Mouse (Mus musculus) gonadal fat pad, adult 2 months (tissue): ENCODE results near the gene Siva1. TPM values are rescaled to one million over a fixed set of nuclear protein-coding genes. Genes with fewer than 3 reads are reported as not detected.

ENCODE experiments used
- DNase-seq: peaks from one replicate; pipeline ENCODE4 v3.0.0-alpha.2; 2012; ENCODE audit warnings: low read depth
- polyA plus RNA-seq: library from polyadenylated mRNA; depleted of rRNA; stranded (reverse); fragments of >200 nt; gene quantifications from 2 replicates; pipeline ENCODE4 v1.2.3, GENCODE M21; 2012; rRNA removed

Gene Siva1
- polyA plus RNA-seq, 1 experiment: 35.3 TPM

DNA sequence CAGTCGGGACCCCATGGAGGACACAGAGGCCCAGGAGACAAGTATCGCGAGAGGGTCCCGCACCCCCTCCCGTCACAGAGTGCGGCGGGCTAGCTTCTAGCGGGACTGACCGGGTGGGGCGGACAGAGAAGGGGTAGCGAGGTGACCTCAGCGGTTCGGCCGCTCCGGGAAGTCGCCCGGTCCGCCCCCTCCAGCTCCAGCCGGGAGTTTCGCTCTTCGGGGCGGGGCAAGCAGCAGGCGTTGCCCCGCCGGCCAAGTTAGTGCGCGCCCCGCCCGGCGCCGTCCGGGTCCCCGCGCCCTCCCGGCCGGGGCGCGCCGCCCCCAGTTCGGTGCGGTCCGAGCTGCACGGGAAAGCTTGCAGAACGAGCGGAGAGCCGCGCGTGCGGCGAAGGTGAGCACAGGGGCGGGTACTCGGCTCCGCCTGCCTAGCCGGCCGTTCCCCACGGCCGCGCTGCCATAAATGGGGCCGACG lies 34.1 kb downstream of the Siva1 start, which contains the start of gene Zbtb42:
Gene Zbtb42, plus strand, starts transcription at position 274 of the 472 bp plus-strand sequence.
- DNase-seq: no peak

- no peak for DNase-seq
Measured at GRCm38 (mm10) chr12:112679027-112679996, 34.8 kb downstream of the Siva1 start.

DNA sequence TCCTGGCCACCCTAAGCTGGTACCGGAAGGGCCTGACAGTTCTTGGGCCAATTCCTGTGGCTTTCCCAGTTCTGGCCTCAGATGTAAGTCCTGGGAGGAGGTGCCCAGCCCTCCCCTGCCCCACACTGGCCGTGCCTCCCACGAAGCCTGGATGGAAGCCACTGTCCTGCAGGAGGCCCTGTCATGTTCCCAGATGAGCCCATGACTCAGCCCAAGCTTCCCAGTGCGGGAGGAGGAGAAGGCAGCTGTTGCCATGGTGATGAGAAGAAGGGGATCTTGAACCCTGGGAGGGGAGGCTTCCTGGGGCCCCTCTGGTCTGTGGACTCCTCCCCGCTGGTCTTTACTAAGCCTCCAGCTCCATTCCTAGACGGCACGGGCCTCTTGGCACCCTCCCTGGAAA lies 38.9 kb downstream of the Siva1 start:
- no peak for DNase-seq

DNA sequence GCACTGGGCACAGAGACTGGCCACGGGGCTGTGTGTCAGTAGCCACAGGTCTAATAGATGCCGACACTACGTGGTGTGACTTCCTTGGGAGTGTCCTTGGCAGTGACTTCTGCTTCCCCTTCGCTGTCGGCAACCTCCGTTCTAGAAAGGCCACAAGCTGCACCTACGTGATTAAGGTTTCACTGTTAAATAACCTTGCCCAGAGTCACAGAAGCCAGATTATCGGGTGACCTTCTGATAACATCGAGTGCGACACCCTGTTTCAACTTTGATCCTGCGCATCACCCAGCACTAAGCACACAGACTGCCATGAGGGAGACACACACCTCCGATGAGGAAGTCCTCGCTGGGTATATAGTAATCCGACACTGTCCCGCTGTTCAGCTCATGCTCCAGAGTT lies 44.0 kb downstream of the Siva1 start:
- no peak for DNase-seq

DNA sequence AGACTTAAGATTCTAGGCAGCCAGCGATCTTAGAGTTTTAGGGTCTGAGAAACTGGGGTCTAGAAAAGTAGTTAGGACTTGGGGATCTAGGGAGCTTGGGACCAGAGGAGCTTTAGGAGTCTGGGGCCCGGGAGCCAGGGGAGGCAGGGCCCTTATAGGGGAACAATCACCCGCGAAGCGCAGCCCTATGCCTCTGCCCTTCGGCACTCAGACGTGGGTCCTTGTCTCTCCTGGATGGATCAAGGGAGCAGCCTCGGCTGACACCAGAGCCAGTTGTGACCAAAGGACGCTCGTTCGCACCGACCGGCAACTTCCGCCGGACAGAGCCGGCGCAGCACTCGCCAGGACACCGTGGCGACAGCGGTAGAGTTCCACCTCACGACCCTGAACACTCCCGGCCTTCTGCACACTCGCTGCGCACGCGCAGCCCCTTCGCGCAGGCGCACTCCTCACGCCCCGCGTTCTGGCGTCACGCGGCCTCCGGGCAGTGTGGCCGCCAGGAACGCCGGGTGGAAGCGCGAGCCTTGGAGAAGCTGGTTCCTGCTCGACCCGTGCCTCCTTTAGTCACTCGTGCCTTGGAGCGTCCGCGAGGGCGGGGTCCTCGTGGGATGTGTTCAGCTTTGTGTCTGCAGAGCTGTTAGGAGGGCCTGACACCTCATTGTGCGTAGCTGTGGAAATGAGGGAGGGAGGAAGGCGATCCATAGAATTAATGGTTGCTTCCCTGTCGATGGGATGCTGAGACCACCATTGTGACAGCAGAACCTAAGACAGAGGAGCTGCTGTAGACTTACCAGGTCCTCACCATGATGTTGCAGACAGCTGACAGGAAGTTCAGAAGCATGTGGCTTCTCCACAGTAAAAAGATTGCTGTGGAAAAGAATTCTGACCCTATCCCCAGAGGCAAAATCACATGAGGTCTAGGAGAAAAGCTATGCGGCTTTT lies 49.0 kb downstream of the Siva1 start:
- no peak for DNase-seq

DNA sequence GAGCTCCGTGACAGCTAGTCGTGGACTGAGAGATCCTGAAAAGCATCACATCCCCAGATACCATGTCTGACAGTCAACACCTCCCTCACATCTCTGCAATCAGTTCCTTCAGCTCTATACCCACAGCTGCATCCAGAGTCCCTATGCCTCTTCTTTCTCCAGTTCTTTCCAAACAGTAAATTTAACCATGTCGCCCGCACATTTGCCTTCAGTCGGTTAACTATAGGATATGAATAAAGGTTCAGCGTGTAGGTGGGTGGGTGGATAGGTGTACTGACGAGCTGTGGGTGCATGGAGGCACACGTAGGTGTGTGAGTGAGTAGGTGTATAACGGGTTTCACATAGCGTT lies 49.6 kb downstream of the Siva1 start:
- no peak for DNase-seq

DNA sequence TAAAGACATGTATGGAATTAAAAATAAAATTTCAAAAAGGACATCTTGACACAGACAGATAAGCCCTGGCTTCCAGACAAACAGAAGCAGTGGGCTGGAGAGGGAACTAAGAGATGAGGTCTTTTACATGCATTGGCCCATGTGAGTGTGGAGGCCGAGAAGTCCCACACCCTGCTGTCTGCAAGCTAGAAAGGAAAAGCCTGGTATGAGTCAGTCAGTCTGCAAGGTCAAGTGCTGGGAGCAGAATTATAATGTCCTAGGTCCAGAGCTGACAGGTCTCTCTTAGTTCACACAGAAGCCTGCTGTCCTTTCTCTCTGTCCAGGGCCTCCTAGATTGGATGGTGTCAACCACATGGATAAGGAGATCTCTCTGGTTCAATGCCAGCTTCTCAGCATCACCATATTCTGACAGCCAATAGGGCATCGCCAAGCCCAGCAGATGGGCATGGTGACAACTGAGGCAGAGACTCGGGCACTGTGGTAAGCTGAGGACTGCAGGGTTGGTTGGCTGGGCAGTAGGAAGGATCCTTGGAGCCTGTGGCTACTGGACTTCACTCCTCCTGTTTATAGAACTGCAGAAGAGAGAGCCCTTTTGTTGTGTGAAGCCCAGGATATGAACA lies 52.4 kb downstream of the Siva1 start:
- no peak for DNase-seq

Other genes starting within 250 kb of the Siva1 start
- gene A530016L24Rik, start 155.2 kb upstream of the Siva1 start, polyA plus RNA-seq: 84.5 and 101 TPM in 2 replicates
- gene Tmem179, start 127.9 kb upstream of the Siva1 start, polyA plus RNA-seq: 0.06 and 0.12 TPM in 2 replicates
- gene Inf2, start 55.9 kb upstream of the Siva1 start, polyA plus RNA-seq: 23.9 and 26.5 TPM in 2 replicates
- 3.8 and 4.6 TPM in 2 replicates for gene Adssl1, start 24.6 kb upstream of the Siva1 start, polyA plus RNA-seq
- 95.2 and 117 TPM in 2 replicates for gene Akt1, start 30.2 kb downstream of the Siva1 start, polyA plus RNA-seq
- 12.2 and 13.9 TPM in 2 replicates for gene Zbtb42, start 34.1 kb downstream of the Siva1 start, polyA plus RNA-seq
- 35.5 and 53.5 TPM in 2 replicates for gene Cep170b, start 75.8 kb downstream of the Siva1 start, polyA plus RNA-seq
- gene Pld4, start 116.0 kb downstream of the Siva1 start, polyA plus RNA-seq: 53.6 and 55.4 TPM in 2 replicates
- 4.7 and 5.2 TPM in 2 replicates for gene Ahnak2, start 158.0 kb downstream of the Siva1 start, polyA plus RNA-seq
- 8.3 and 9.7 TPM in 2 replicates for gene Clba1, start 164.3 kb downstream of the Siva1 start, polyA plus RNA-seq
- 16.2 and 17.9 TPM in 2 replicates for gene Cdca4, start 184.7 kb downstream of the Siva1 start, polyA plus RNA-seq
- 2.6 and 3.7 TPM in 2 replicates for gene Gpr132, start 223.5 kb downstream of the Siva1 start, polyA plus RNA-seq